Mouse (Mus musculus): Measurements from ENCODE around the gene Pcnx.
"Not testable (repeated sequence)": the region's sequence is repeated elsewhere in the genome, so short reads cannot be mapped to it uniquely, and the experiment has no call there.

The Pcnx gene

DNA sequence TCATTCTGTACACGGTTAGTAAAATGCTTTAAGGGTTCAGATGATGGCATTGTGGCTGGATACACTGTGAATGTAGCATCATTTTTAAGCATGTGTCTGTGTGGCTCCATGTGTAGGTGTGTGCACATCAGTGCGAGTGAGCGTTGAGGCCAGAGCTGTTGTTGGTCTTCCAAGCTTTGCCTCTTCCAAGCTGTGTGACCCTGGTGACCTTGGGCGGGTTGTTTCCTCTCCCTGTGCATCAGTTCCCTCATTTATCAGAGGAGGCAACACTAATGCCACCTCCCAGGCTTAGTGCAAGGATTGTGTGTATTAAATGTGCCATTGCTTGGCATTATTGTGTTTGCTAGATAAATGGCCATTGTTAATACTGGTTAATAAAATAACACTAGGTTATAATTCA lies 76.2 kb downstream of the Pcnx start:
- in situ Hi-C loops (cut with MboI; ENCODE audit: unreplicated experiment in 2 of 2): no loop called here

DNA sequence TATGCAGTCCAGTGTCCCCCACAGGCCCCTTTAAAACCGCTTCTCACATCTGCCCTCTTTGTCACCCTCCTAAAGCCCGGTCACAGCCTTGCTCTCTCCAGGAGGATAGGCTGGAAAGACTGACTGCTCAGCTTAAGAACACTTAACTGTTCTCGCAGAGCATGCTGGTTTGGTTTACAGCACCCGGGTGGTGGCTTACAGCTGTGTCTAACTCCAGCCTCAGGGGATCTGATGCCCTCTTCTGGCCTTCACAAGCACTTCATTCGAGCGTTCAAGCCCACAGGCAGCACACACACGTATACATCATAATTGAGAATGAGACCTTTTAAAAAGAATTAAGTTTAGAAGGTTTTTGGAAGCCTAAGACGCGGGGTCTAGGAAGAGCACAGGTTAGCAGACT lies 81.4 kb downstream of the Pcnx start:
- in situ Hi-C loops (cut with MboI; ENCODE audit: unreplicated experiment in 2 of 2): no loop called here

DNA sequence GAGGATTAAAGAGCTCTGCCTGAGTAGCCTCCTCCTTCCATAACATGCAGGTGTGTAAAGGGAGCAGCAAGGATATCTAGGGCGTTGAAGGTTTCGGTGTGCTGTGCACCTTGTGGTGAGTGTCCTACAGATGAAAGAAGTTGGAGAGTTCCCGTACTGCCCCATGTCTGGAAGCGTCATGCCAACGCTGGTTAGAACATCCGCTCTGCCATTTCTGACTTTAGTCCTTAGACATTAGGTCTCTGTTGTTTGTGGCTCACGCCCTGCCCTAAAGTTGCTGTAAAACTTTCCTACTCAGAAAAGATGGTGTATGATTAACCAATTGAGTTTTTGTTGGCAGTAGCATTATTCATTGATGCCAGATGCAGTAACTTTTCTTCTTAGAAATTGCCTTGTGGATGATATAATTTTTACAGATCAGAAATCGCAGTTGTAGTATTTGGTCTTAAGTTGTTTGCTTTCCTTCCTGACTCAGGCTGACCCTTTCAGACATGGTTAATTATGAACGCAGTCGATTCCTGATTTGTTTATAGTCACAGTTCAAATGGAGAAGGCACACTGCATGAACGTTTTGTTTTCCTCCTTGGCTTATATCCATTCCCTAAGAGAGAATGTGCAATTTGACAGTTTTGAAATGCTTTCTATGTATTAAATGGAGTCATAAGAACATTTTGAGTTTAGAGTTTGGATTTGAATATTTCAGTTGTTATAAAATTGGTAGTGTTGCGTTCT lies 83.7 kb downstream of the Pcnx start:
- in situ Hi-C loops (cut with MboI; ENCODE audit: unreplicated experiment in 2 of 2): no loop called here

DNA sequence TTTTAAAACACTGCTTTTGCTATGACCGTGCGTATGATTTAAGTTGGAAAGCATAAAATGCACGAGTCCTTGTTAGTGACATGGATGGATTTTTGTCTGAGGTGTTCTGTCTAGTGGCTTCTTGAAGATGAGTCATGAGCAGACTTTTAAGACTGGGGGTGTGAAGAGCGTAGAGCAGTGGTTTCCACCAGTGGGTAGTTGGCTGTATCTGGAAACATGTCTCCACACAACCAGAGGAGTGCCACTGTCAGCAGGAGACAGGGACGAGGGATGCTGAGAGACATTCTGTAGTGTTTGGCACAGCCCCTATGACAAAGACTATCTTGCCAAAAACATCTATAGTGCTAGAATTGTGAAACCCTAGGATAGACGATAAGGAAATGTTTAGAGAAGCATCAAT lies 89.2 kb downstream of the Pcnx start:
- in situ Hi-C loops (cut with MboI; ENCODE audit: unreplicated experiment in 2 of 2): no loop called here

DNA sequence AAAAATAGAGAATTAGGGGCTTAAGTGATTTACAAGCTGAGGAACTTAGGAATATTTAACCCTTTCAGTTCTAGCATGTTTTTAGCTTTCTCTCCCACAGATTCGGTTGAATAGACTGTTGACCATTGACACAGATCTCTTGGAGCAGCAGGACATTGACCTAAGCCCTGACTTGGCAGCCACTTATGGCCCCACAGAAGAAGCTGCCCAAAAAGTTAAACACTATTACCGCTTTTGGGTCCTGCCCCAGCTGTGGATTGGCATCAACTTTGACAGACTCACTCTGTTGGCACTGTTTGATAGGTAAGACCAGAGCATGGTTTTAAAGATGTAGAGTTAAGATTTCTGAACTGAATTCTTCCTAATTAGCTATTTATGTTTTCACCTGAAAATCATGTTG lies 90.2 kb downstream of the Pcnx start:
- in situ Hi-C loops (cut with MboI; ENCODE audit: unreplicated experiment in 2 of 2): no loop called here

DNA sequence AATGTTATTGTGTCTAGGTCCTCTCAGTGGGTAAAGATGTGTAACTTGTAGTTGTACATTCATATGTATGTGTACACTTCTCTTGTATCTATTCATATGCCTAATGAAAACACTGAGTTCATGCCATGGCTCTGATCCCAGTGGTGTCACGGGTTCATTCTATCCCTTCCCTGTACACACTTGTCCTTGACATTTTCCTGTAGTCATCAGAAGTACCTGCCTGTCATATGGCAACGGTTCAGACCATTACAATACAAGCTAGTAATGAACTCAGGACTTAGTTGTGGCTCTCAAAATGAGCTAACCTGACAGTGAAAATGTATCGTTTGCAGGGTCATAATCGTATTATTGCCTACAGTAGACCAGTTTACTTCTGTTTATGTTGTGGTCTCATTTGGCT lies 98.5 kb downstream of the Pcnx start:
- in situ Hi-C loops (cut with MboI; ENCODE audit: unreplicated experiment in 2 of 2): no loop called here

DNA sequence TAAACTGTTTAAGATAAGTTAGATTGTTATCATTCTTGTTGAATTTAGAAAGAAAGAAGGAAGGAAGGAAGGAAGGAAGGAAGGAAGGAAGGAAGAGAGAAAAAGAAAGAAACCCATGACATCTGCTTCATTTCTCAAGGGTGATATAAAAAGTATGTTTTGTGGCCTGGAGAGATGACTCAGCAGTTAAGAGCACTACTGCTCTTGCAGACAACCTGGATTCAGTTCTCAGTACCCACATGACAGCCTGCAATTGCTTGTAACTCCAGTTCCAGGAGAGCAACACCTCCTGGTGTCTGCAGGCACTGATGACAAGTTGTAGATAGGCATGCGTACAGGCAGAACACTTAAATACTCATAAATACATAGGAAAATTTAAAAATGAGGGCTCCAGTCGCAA lies 105.6 kb downstream of the Pcnx start:
- in situ Hi-C loops (cut with MboI; ENCODE audit: unreplicated experiment in 2 of 2): no loop called here

DNA sequence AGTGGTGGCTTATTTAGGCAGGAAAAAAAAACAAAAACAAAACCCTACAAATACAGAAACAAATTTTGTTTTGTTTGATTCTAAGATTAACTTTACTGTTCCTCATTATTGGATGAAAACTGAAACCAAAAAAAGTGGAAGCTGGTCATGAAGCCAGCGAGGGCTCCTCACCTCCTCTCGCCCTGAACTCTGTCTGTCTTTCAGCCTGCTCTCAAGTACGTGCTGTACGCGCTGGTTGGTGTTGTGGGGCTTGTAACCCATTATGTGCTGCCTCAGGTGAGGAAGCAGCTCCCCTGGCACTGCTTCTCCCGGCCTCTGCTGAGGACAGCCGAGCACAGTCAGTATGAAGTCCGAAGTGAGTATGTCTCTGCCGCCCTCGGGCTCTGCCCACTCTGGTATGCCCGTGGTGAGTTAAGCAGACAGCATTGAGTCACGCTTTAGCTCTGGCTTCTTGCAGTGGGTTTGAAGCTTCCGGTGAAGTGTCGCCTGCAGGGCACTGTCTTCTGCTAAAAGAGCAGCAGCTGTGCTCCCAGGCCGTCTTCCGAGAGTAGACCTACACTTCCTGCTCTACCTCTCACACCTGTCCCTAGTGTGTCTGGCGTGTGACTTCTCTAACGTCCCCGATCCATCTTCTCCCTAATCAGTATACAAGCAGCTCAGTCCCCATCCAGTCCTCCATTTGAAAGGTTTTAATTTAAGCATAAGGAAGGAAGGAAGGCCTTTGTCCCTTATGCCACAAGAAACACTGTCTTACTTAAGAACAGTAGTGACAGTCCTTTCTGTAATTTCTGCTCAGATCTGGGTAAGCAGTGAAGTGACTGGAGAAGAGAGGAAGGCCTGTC lies 111.4 kb downstream of the Pcnx start:
- in situ Hi-C loops (cut with MboI; ENCODE audit: unreplicated experiment in 2 of 2): no loop called here

DNA sequence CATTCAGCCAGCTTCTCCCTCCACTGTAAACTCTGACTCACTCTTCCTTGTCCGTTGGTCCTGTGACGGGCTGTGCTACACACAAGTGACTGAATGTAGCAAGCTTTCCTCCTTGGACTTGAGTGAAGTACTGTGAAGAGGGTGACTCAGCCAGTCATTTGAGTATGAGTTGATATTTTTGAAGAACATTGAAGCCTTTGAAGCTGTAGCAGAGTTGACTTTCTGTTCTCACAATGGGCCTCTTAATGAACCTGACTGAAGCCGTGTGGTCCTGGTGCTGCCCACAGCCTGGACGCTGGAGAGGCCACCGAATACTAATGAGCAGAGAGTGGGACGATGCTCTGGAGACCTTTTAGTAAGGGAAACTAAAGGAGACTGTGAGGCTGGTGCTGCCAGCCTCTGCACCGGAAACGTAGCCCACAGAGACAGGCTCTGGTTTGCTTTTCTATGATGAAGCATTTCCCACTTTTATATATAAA lies 112.1 kb downstream of the Pcnx start:
- in situ Hi-C loops (cut with MboI; ENCODE audit: unreplicated experiment in 2 of 2): no loop called here

DNA sequence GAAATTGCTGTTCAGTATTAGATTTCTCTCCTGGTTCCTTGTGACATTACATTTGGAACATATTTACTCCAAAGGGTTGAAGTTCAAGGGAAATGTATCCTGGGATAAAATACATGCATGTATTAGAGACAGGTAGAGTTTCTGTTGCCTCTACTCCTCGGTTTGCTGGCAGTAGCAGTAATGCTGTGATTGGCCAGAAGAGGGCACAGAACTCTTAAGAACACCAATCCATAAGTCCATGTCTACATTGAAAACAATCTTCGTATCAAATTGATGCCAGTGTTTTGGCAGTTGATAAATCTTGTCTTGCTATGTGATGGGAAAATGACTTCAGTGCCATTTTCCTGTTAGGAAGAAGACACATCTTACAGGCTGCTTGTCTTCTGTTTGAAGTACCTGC lies 115.0 kb downstream of the Pcnx start:
- in situ Hi-C loops (cut with MboI; ENCODE audit: unreplicated experiment in 2 of 2): loop anchor here (25.0 kb wide), 3 partner anchors 112 to 1037 kb away; no protein-coding TSS in a partner anchor

DNA sequence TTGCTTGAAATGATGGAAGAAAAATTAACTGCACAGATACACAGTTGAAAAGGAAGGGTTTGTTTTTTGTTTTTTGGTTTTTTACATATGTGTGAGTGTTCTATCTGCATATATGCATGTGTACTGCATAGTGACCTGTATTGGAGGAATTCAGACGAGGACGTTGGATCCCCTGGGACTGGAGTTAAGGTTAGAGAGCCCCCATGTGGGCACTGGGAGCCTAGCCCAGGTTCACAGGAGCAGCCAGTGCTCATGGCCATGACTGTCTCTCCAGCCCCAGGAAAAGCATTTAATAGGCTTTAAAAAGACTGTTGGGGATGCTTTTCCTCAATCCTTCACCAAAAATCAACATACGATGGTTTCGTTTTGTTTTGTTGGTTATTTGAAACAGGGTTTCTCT lies 117.5 kb downstream of the Pcnx start:
- in situ Hi-C loops (cut with MboI; ENCODE audit: unreplicated experiment in 2 of 2): loop anchor here (25.0 kb wide), 3 partner anchors 110 to 1035 kb away; no protein-coding TSS in a partner anchor

DNA sequence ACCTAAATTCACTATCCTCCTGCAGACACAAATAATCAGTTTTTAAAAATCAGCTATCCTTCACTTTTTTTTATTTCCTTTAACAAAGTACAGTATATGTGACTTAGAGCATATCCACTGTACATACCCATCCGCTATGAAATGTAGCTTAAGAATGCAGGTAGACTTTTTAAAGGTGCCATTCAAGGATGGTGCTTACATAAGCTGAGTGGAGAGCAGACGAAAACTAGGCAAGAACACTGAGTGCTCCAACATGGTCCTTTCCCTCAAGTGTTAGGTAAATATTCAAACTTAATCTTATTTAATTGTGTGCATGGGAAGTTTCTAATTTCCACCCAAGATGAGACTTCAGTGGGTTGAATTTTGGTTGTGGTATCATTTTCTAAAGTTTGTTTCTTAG lies 119.5 kb downstream of the Pcnx start:
- in situ Hi-C loops (cut with MboI; ENCODE audit: unreplicated experiment in 2 of 2): loop anchor here (25.0 kb wide), 3 partner anchors 108 to 1033 kb away; no protein-coding TSS in a partner anchor

DNA sequence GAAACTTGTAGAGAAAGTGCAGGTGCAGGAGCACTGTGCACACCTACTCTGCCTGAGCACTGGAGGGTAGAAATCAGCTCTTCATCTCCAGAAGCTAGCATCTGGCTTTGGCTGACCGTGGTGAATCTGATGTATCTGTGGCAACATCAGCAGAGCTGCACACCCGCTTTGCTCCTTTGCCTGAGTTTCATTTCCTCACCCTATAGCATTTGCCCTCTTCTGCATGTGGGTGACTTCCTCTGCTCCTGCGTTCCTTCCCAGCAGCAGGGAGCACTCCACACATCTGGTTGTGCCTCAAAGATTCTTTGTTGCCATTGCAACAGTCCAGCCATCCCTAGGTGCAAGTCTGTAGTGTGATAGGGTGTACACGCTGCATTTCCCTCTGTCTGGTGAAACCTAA lies 132.3 kb downstream of the Pcnx start:
- in situ Hi-C loops (cut with MboI; ENCODE audit: unreplicated experiment in 2 of 2): loop anchor here (25.0 kb wide), 3 partner anchors 95 to 1020 kb away; no protein-coding TSS in a partner anchor

DNA sequence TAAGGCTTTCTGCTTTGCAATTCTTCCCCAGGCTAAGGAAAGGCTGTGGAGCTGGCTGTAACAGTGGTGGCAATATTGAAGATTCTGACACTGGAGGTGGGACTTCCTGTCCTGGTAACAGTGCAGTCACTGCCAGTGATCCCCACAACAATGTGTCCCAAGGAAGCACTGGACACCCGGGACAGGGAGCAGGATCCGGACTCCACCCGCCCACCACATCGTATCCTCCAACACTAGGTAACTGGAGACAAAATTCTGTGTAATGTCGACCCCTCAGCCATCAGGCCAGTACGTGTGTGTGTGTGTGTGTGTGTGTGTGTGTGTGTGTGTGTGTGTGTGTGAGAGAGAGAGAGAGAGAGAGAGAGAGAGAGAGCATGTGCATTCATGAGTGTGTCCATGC lies 133.2 kb downstream of the Pcnx start:
- in situ Hi-C loops (cut with MboI; ENCODE audit: unreplicated experiment in 2 of 2): loop anchor here (25.0 kb wide), 3 partner anchors 94 to 1019 kb away; no protein-coding TSS in a partner anchor

DNA sequence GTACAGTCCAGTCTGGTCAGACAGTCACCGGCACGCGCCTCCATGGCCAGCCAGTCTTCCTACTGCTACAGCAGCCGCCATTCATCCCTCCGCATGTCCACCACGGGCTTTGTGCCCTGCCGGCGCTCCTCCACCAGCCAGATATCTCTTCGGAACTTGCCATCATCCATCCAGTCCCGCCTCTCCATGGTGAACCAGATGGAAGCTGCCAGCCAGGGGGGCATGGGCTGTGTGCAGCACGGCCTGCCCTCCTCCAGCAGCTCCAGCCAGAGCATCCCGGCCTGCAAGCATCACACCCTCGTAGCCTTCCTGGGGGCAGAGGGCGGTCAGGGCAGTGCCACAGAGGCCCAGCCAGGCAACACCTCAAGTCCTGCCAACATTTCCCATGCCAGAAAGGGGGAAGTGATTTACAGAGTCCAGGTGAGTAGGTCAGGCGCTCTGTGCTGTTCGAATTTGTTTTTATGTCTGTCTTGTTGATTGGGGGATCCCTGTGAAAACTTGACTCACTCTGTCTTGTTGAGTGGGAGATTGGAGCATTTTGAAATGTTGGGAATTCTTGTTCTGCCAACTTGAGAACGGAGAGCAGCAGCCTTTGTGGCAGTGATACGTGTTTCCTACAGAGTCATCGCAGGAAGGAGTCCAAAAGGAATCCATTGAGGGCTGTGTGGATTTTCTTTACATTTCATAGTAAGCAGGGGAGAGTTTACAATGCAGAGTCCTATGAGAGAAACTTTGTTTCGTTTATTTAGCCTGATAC lies 135.3 kb downstream of the Pcnx start:
- in situ Hi-C loops (cut with MboI; ENCODE audit: unreplicated experiment in 2 of 2): loop anchor here (25.0 kb wide), 3 partner anchors 92 to 1017 kb away; no protein-coding TSS in a partner anchor

DNA sequence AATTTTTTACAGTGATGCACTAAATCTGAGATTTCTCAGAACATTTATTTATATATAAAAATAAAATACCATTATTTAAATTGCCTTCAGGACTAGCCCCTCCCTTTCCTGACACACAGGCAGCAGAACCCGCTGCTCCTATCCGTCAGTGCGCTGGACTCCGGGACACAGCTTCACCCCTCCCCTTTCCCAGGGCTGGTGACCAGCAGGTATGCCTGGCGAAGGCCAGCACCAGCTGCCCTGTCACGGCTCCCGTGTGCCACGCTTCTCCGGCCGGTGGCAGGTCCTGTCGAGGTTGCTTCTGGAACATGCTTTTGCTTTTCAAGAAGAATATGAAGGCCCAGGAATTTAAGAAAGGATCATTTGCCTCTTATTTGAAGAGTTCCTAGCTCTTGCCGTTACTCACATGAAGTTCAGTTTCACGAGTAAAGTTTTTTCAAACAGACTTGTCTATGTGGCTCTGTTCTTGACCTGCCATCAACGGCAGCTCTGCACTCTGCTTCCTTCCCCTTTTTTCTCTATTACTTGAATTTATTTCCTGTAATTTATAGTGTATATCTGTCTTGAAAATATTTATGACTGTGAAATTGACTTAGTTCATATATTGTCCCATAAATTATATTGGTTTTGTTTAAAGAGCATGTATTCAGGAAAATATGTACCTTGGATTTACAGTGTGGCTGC lies 137.0 kb downstream of the Pcnx start:
- in situ Hi-C loops (cut with MboI; ENCODE audit: unreplicated experiment in 2 of 2): loop anchor here (25.0 kb wide), 3 partner anchors 90 to 1015 kb away; no protein-coding TSS in a partner anchor

DNA sequence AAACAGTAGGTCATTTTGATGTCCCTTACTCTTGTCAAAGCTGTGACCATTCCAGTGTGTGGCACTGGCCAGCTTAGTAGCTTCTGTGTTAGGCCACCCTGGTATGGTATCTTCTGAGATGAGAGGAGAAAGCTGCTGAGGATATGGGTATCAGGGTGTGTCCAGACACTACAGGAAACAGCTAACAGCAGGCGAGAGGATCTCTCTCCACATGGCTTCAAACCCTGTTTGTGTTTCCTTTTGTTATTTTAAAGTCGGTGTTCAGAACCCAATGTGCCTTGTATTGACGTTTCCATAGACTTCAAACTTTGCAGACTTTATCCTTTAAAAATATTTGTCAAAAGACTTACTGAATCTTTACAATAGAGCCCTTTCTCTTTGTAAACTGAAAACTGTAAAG lies 137.7 kb downstream of the Pcnx start:
- in situ Hi-C loops (cut with MboI; ENCODE audit: unreplicated experiment in 2 of 2): loop anchor here (25.0 kb wide), 3 partner anchors 90 to 1015 kb away; no protein-coding TSS in a partner anchor

DNA sequence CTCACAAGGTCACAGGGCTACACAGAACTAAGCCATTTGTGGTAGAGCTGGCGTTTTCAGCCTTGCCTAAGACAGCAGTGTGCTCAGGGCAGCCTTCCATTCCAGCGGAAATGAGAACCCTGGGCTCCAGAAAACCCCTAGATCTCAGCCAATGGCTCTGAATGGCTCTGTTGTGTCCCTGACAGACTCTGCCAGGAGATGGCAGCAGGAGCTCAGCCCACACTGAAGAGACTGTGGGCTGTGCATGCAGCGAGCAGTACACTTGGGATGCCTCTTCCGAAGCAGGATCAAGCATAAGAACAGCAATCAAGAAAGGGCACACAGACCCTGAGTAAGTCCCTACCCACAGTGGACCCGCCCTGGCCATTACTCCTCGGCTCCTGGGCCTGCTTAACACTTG lies 142.9 kb downstream of the Pcnx start:
- in situ Hi-C loops (cut with MboI; ENCODE audit: unreplicated experiment in 2 of 2): not testable (repeated sequence)

DNA sequence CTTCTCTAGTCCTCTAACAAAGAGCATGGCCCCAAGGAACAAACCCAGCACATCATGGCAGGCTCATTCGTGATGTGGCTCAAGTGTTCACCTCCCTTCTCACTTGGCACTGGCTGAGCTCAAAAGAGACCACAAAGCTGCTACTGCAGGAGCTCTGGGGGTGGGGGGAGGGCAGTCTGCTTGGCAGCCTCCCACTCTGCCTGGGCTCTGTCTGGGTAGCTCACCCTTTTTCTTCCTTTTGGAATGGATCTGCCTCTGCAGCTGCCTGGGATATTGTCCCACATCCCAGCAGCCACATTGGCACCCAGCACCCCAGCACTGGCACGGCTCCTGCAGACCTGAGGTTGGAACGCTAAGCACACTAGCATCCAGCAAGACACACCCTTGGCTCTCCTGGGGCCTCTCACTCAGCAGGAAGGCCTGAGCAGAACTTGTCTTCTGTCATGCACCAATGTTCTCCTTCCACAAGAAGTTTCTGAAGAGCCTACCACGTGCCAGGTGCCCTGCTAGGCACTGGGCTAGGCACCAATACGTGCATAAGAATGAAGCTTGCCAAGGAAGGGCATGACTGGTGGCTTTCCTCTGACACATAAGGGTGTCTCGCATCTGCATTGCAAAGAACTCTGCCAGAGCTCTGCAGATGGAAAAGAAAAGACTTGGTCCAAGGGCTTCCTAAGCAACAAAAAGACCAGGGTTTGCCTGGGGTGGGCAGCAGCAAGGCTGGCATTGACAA lies 166.2 kb downstream of the Pcnx start:
- in situ Hi-C loops (cut with MboI; ENCODE audit: unreplicated experiment in 2 of 2): not testable (repeated sequence)
